In genomic region chr7:139476700-139477099, GRCm38 (mm10) we compare ENCODE assay signal across 23 mouse cellular contexts.
"Had no signal": no experiment of that assay in that cellular context is flagged by ENCODE, and none has a peak within 500 bp of the region (broad histone marks: within the 10 kb centered on the region; RNA-seq: fewer than 3 reads in every experiment).

No protein-coding gene starts in this region.

- H3K27me3 ChIP-seq: heart, embryonic 12.5 days; hindbrain, embryonic 12.5 days; intestine, embryonic 15.5 days; limb, embryonic 12.5 days; liver, embryonic 13.5 days had no signal

- H3K9ac ChIP-seq: heart, embryonic 12.5 days; hindbrain, embryonic 12.5 days; hindbrain, embryonic 14.5 days; intestine, embryonic 15.5 days; limb, embryonic 12.5 days; liver, embryonic 13.5 days had no signal

- H3K9me3 ChIP-seq: heart, embryonic 10.5 days; heart, embryonic 12.5 days; hindbrain, embryonic 12.5 days; intestine, embryonic 15.5 days; limb, embryonic 10.5 days; limb, embryonic 12.5 days; liver, embryonic 13.5 days had no signal

- H3K4me1 ChIP-seq: limb, embryonic 10.5 days; limb, embryonic 12.5 days; liver, embryonic 13.5 days had no signal

- H3K36me3 ChIP-seq: limb, embryonic 10.5 days; liver, embryonic 13.5 days had no signal

- H3K27ac ChIP-seq: heart, embryonic 10.5 days; hindbrain, embryonic 12.5 days; hindbrain, embryonic 14.5 days; intestine, embryonic 15.5 days; layer of hippocampus, adult 2 months; left cerebral cortex, adult 2 months; limb, embryonic 10.5 days; limb, embryonic 12.5 days; liver, embryonic 13.5 days had no signal

- ATAC-seq: hindbrain, embryonic 16.5 days; inflammation-experienced regulatory T-cells, adult 6 months; intestine, embryonic 15.5 days had no signal

- DNase-seq: gastrocnemius, postnatal 14 days; gastrocnemius, postnatal 36 days; heart, adult 18-20 months; heart, postnatal 4 days; kidney, adult 18-20 months; kidney, adult 8-10 months; kidney, postnatal 10 days; kidney, postnatal 25 days; kidney, postnatal 4 days; liver; liver, embryonic 13.5 days had no signal

- H3K4me3 ChIP-seq: heart, embryonic 10.5 days; heart, embryonic 12.5 days; hindbrain, embryonic 12.5 days; intestine, embryonic 15.5 days; layer of hippocampus, adult 2 months; left cerebral cortex, adult 2 months; limb, embryonic 10.5 days; limb, embryonic 12.5 days; liver, embryonic 13.5 days had no signal

- H3K4me2 ChIP-seq: heart, embryonic 12.5 days; hindbrain, embryonic 12.5 days; hindbrain, embryonic 14.5 days; intestine, embryonic 15.5 days; limb, embryonic 12.5 days; liver, embryonic 11.5 days; liver, embryonic 13.5 days had no signal
